Mouse (Mus musculus): ENCODE results near the gene 1700012B09Rik.

Gene 1700012B09Rik

GRCm38 (mm10) chr9:14770803-14771471, at the start of gene 1700012B09Rik:
Gene 1700012B09Rik, minus strand, starts transcription at chr9:14771030.
- DNase-seq (ENCODE audit: extremely low spot score, low spot score) = peak; percentile 32

GRCm38 (mm10) chr9:14810111-14810510, 39.3 kb upstream of the 1700012B09Rik start:
- no peak for DNase-seq (ENCODE audit: extremely low spot score, low spot score)

DNA sequence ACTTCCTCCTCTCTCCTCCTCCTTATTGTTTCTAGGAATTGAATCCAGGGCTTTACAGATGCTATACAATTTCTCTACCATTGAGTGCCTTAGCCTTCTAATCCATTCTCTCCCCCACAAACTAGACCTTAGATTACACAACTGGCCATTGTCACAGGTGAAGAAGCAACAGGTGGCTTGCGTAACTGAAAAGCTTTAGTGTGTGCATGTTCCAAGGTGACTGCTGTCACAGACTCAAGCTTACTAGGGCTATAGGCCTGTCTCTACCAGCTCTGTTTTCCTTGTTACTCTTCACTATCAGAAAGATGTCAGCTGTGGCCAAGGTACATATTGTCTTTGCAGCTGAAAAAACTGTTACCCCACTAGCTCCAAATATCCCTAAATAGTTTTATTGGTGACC, 36.0 kb upstream of the 1700012B09Rik start:
- DNase-seq (ENCODE audit: extremely low spot score, low spot score) = no peak

DNA sequence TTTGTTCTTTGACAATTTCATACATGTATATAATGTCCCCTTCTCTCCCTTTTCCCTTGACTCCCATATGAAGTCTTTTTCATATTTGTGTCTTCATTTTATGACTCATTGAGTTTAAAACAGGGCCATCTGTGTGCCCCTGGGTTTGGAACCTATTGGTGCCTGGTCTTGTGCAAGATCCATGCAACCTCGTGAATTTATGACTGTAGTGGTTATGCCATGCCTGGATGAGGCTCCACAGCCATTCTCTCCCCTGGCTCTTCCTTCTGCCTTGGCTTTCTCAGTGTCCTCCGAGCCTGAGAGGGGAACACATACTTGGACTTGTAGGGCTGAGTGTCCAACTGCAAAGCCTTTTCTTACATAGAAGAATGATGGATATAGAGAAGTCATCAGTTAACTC, 34.9 kb upstream of the 1700012B09Rik start:
- DNase-seq (ENCODE audit: extremely low spot score, low spot score) = no peak

DNA sequence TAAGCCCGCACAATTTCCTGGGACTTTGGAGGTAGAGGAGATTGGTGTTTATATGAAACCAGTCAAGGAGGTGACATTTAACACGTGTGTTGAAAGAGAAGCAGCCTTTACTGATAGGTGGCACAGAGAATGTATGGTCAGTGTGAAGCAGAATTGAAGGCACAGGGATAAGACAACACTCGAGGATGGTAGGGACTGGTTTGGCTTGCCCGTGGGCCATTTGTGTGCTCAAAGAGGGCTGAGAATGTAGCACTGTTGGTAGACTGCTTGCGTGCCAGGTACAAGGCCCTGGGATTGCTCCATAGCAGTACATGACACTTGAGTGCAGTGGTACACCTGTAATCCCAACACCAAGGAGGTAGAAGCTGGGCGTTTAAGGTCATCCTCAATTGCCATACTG, 16.5 kb upstream of the 1700012B09Rik start:
- DNase-seq (ENCODE audit: extremely low spot score, low spot score) = peak; percentile 4

GRCm38 (mm10) chr9:14784039-14785002, 13.5 kb upstream of the 1700012B09Rik start, which contains the start of the genes Mre11a and Ankrd49:
Gene Mre11a, plus strand, starts transcription at chr9:14784654.
Gene Ankrd49, minus strand, starts transcription at chr9:14784856.
- DNase-seq (ENCODE audit: extremely low spot score, low spot score) = peak; percentile 93

DNA sequence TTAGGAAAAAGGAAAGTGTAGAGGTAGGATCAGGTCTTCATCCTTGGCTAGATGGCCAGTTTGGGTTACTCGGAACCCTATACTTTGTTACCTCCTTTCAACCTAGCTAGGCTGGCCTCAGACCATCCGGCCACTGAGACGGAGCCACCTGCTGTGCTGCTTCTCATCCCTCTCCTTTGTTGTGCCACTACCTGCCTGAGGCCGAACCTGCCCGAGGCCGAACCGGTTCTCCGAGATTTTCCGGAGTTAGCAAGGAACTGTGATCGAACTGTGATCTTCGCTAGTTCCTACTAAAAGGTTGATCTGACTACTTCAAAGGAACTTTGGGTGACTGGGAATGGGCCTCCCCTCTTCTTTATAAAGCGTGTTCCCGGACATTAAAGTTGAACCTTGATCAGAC, 7.5 kb upstream of the 1700012B09Rik start:
- no peak for DNase-seq (ENCODE audit: extremely low spot score, low spot score)

DNA sequence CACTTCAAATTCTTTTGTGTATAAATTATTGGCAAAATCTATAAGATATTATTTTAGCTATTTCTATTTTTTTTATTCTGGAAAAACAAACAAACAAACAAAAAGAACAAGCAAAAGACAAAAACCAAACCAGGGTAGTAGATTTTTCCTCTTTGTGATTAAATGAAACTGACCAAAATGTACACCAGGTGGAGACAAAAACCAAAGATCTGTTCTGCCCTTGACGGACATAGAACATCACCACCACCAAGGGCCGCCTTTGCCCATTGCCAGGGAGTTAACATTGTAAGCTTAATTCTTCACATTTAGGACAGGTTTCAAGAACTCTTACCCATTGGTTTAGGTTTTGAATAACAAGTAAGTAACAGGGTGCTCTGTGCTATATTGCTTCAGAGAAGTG, 3.0 kb upstream of the 1700012B09Rik start:
- DNase-seq (ENCODE audit: extremely low spot score, low spot score) = no peak

DNA sequence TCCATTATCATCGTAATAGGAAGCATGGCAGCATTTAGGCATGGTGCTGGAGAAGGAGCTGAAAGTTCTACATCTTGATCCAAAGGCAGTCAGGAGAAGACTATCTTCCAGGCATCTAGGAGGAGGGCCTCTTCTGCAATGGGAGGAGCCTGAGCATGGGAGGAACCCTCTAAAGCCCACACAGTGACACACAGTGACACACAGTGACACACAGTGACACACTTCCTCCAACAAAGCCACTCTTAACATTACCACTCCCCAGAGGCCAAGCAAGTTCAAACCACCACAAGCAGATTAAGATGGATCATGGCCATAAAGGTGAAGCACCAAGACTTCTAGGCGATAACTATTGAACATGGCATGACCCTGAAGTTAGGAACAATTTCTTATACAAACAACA, 1.2 kb upstream of the 1700012B09Rik start:
- no peak for DNase-seq (ENCODE audit: extremely low spot score, low spot score)

- no peak for DNase-seq (ENCODE audit: extremely low spot score, low spot score)
Observed at GRCm38 (mm10) chr9:14769811-14770210, 1.0 kb downstream of the 1700012B09Rik start.

GRCm38 (mm10) chr9:14764765-14765164, 6.1 kb downstream of the 1700012B09Rik start:
- DNase-seq (ENCODE audit: extremely low spot score, low spot score) = peak; percentile 37

GRCm38 (mm10) chr9:14759261-14759660, 11.6 kb downstream of the 1700012B09Rik start:
- DNase-seq (ENCODE audit: extremely low spot score, low spot score) = no peak

DNA sequence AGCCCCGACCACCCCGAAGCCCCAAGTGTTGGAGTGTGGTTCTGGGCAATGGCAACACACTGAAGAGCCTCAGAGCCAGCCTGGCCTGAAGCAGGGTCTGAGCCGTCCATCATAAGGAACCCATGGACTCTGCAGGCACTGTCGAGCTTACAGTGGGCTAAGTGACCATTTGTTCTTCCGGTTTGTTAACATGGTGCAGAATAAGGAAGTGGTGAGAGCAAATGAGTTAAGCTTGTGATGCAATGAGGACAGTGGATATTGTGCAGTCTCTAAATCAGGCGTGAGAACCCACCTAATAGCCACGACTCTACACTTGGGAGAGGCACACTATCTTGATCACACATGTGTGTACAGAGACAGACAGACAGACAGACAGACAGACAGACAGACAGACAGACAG, 12.2 kb downstream of the 1700012B09Rik start:
- peak; percentile 8 for DNase-seq (ENCODE audit: extremely low spot score, low spot score)

- no peak for DNase-seq (ENCODE audit: extremely low spot score, low spot score)
Observed at GRCm38 (mm10) chr9:14754469-14754868, 16.4 kb downstream of the 1700012B09Rik start.

DNA sequence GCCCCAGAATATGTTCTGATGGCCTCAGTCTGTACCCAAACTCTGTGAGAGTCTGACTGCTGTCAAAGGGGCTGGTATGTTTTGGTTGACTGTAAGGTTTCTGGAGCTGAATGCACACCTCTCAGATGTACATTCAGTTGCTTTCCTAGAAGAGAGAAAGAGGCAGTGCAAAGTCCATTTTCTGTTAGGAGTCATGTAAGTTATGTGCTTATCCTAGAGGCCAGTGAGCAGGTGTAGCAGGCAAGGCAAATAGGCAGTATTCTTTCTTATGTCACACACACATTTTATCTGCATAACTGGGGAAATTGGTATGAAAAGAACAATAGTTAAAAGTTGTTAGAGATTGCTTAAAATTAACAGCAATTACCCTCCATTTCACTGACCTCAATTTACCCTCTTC, 16.9 kb downstream of the 1700012B09Rik start:
- no peak for DNase-seq (ENCODE audit: extremely low spot score, low spot score)

DNA sequence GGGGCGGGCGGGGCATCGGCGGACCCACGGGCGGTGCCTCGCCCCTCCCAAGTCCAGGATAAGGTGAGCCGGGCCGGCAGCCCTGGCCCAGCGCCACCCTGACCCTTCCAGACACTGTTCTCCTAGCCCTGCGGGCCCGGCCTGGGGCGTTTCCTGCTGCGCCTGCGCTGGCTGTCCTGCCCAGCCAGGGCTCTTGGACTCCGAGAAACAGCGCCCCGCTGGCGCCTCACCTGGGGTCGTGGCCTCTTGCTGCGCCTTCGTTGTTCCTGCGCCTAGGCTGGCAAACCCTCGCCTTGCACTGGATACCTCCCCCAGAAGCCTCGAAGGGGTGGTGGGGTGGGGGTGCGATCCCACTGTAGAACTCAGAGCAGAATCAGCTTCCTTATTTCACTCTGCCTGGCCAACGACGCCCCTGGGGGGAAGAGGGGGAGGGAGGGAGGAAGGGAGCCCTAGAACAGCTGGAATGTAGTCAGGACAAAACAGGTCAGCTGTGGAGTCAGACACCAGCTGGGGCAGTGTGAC, 18.8 kb downstream of the 1700012B09Rik start, which contains the start of gene Fut4:
Fut4 (minus strand) TSS at position 393 of the 522 bp plus-strand sequence.
- DNase-seq (ENCODE audit: extremely low spot score, low spot score) = no peak

DNA sequence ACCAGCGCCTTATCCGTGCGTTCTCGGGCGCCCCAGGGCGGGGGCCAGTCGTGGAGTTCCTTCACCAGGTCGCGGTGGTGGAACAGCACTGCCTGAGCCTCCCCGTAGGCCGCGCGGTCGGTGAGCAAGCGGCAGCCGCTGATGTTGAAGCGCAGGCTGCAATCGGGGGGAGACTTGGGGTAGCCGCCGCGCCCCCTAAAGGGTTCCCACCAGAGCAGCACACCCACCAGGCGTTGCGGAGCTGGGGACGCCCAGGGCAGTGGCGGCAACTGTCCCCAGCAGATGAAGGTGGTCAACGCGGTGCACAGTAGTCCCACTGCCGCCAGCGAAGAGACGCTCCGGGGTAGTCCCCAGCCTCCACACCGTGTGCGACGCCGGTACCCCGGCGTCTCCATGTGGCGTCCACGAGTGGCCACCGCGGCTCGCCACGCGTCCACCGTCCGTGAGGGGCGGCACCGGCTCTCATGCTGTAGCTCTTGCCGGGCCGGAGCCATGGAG, 19.3 kb downstream of the 1700012B09Rik start:
- DNase-seq (ENCODE audit: extremely low spot score, low spot score) = peak; percentile 74

- DNase-seq (ENCODE audit: extremely low spot score, low spot score) = no peak
Observed at GRCm38 (mm10) chr9:14750901-14751502, 19.8 kb downstream of the 1700012B09Rik start.

- no peak for DNase-seq (ENCODE audit: extremely low spot score, low spot score)
Observed at GRCm38 (mm10) chr9:14740151-14740924, 30.5 kb downstream of the 1700012B09Rik start, which contains the start of gene Piwil4. Gene Piwil4, minus strand, starts transcription at chr9:14740733.

DNA sequence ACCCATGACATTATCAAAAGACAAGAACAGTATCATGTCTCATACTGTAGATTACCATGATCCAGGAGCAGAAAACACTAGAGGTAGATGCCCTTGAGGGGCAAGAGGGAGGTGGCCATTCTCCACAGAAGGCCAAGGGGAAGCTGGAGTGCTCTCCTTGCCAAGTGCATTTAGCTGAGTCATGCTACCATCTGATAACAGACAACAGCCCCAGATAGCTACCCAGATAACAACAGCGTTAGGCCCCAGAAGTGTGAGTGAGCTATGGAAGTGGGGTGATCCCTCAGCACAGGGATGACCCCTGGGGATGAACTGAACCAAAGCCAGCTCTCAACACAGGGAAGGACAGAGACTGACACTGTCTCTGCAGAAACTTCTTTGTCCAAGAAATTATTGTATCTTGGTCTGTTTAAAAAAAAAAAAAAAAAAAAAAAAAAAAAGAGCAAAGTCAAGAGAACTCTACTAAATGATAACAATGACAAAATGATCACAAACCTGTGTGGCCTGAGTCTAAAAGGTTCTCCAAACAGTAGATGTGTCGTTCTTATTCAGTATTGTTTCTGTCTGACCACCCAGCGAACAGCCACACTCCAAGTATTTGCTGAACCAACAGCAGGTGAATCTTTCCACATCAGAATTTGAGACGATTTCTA, 31.2 kb downstream of the 1700012B09Rik start:
- no peak for DNase-seq (ENCODE audit: extremely low spot score, low spot score)
